Mouse (Mus musculus) liver, embryonic 13.5 days (tissue): ENCODE measurements around the gene Parp4. TPM values are rescaled to one million over a fixed set of nuclear protein-coding genes. Genes with fewer than 3 reads are reported as not detected.

ENCODE experiments used
- ATAC-seq: fragments of 200-750 bp; cut with Nextera tagmentation; 2 replicates; pipeline ENCODE4 v1.8.0; 2017; ENCODE audit warnings: low read depth, mild to moderate bottlenecking, moderate number of reproducible peaks, moderate library complexity
- DNase-seq: peaks from one replicate; pipeline ENCODE4 v3.0.0; 2022
- H3K27ac ChIP-seq: fragments of 300-500 bp; sonication (generic); 2 replicates; pipeline ENCODE4 v1.5.1; 2015; ENCODE audit warnings: moderate library complexity, mild to moderate bottlenecking, inconsistent platforms
- H3K27me3 ChIP-seq: fragments of 300-500 bp; sonication (generic); 2 replicates; pipeline ENCODE4 v1.6.1; 2015; ENCODE audit warnings: mild to moderate bottlenecking, inconsistent platforms
- H3K36me3 ChIP-seq: fragments of 300-500 bp; sonication (generic); 2 replicates; pipeline ENCODE4 v1.6.1; 2015; ENCODE audit warnings: mild to moderate bottlenecking, inconsistent platforms
- H3K4me1 ChIP-seq: fragments of 300-500 bp; sonication (generic); replicated peaks from 2 replicates; pipeline ENCODE4 v1.6.1; 2015; ENCODE audit warnings: inconsistent platforms
- H3K4me2 ChIP-seq: fragments of 300-500 bp; sonication (generic); 2 replicates; pipeline ENCODE4 v1.6.1; 2015; ENCODE audit warnings: inconsistent platforms, mild to moderate bottlenecking, moderate library complexity
- H3K4me3 ChIP-seq: fragments of 300-500 bp; sonication (generic); replicated peaks from 2 replicates; pipeline ENCODE4 v1.5.1; 2015; ENCODE audit warnings: mild to moderate bottlenecking, inconsistent platforms
- H3K9ac ChIP-seq: fragments of 300-500 bp; sonication (generic); 2 replicates; pipeline ENCODE4 v1.6.1; 2015; ENCODE audit warnings: mild to moderate bottlenecking, inconsistent platforms
- H3K9me3 ChIP-seq: fragments of 300-500 bp; sonication (generic); replicated peaks from 2 replicates; pipeline ENCODE4 v1.6.1; 2016; ENCODE audit warnings: inconsistent platforms
- WGBS: fragments of 180-500 bp; shearing (Covaris S2); methylation state at CpG from one replicate; pipeline ENCODE4 v1.1.7; 2015; ENCODE audit not compliant: insufficient replicate concordance; 5-methylcytosine and 5-hydroxymethylcytosine counted together
- polyA plus RNA-seq: library from polyadenylated mRNA; unstranded; fragments of >200 nt; fragmentation: Nextera tagmentation; extraction: Ambion mirVana; gene quantifications from 2 replicates; pipeline ENCODE4 v1.2.1, GENCODE M21; 2015

Gene Parp4
- polyA plus RNA-seq, 1 experiment from 2014 or later = 1.5 TPM

DNA sequence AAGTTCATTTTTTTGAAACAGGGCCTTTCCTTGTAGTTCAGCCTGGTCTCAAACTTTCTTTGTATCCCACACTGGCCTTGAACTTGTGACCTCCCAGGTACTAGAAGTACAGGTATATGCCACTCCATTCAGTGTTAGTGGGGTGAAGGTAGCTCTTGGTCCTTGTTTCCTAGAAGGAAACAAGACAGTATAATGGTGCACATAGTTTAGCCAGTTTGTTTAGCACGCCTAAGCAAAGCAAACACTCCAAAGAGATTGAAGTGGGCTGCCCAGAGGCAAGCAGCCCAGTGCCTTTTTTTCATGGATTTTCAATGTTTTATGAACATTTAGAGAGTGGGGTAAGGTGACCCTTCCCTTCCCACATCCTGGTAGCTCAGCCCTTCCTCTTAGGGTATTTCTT lies 42.1 kb downstream of the Parp4 start:
- no peak for ATAC-seq
- Histone ChIP-seq H3K36me3 (peaks cover 7% of the 10 kb centered on the region), H3K27me3 (no peaks in the 10 kb centered on the region), H3K27ac (no peak overlapping the region), H3K4me2 (no peak overlapping the region), H3K4me1 (no peaks in the 10 kb centered on the region), H3K9me3 (no peaks in the 10 kb centered on the region), H3K9ac (no peak overlapping the region), H3K4me3 (no peak overlapping the region)
- no peak for DNase-seq
- 63% methylated on average over 1 of the region's 1 CpGs for WGBS

DNA sequence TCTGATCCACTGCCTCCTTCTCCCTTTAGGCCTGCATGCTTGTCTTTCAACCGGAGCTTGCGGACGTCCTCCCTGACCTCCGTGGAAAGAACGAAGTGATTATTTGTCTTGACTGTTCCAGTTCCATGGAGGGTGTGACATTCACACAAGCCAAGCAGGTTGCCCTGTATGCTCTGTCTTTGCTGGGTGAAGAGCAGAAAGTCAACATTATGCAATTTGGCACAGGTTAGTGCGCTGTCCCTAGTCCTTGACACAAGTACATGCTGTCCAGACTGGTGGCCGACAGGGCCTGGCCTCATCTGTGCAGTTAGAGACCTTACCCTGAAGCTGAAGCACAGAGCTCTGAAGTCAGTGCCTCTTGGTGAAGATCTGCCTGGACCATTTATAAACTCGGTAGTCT lies 45.0 kb downstream of the Parp4 start:
- Histone ChIP-seq H3K27ac (no peak overlapping the region), H3K36me3 (peaks cover 8% of the 10 kb centered on the region; the same call in 1 of the 2 replicates), H3K9ac (no peak overlapping the region), H3K9me3 (no peaks in the 10 kb centered on the region), H3K4me3 (no peak overlapping the region), H3K27me3 (no peaks in the 10 kb centered on the region), H3K4me2 (no peak overlapping the region), H3K4me1 (no peaks in the 10 kb centered on the region)
- ATAC-seq (peak; percentile 73), DNase-seq (no peak)
- 73% methylated on average over 8 of the region's 8 CpGs for WGBS

DNA sequence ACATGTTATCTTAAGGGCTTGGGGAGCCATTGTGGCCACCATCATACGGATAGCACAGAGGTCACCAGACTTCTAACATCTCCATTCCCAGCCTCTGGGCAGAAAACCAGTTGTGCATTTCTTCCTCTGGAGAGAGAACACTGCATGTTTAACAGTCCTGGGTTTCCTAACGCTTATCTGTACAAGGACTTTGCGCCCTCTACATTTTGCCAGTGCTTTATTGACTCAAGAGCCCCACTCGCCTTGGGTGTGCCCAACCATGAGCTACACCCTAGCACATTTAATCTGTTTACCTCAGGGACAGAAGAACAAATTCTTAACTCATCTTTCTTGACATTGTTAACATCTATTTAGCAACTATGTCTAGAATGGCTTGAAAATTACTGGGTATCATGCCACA lies 50.8 kb downstream of the Parp4 start:
- ATAC-seq = no peak
- no peaks in the 10 kb centered on the region for H3K27me3 ChIP-seq
- no peak overlapping the region for H3K4me2 ChIP-seq
- no peak overlapping the region for H3K9ac ChIP-seq
- H3K9me3 ChIP-seq = no peaks in the 10 kb centered on the region
- DNase-seq = no peak
- no peaks in the 10 kb centered on the region for H3K4me1 ChIP-seq
- 71% methylated on average over 4 of the region's 4 CpGs for WGBS
- H3K36me3 ChIP-seq = peaks cover 12% of the 10 kb centered on the region; the same call in 1 of the 2 replicates
- H3K27ac ChIP-seq = no peak overlapping the region
- no peak overlapping the region for H3K4me3 ChIP-seq

DNA sequence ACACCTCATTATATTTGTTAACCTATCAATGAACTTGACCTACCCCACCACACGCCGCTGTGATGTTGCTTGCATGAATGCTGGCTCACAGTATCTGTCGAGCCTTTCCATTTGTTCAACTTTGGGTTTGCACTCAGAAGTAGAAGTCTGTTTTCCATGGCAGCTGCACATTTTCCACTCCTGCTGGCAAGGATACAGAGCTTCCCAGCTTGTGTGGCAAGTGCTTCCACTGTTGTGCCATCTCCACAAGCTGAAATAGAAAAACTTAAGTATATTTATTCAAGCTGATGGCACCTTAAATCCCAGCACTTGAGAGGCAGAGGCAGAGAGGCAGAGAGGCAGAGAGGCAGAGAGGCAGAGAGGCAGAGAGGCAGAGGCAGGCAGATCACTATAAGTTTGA lies 52.9 kb downstream of the Parp4 start:
- ATAC-seq = no peak
- Histone ChIP-seq H3K4me1 (no peaks in the 10 kb centered on the region), H3K27ac (no peak overlapping the region), H3K36me3 (0 out of 2 replicates have a peak, but pooled peaks cover 12% of the 10 kb centered on the region), H3K4me3 (no peak overlapping the region), H3K27me3 (no peaks in the 10 kb centered on the region), H3K4me2 (no peak overlapping the region), H3K9me3 (no peaks in the 10 kb centered on the region), H3K9ac (no peak overlapping the region)
- WGBS = 80% methylated on average over 3 of the region's 3 CpGs
- DNase-seq = no peak

DNA sequence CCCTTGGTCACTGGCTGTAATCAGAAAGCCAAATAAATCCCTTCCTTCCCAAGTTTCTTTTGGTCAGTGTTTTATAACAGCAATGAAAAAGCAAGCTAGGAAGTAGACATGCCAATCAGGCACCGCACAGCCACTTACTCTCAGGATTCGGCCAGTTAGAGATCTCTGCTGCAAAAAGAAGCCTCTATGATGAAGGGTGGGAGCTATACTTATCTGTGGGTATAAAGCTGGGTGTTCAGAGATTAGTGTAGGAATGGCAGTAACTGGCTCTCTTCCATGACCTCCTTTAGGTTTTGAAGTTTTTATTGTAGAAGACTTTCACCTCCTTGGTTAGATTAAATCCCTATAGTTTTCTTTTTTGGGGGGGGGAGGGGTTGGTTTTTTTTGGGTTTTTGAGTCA lies 55.7 kb downstream of the Parp4 start:
- ATAC-seq = no peak
- no peaks in the 10 kb centered on the region for H3K9me3 ChIP-seq
- WGBS = 64% methylated on average over 2 of the region's 2 CpGs

DNA sequence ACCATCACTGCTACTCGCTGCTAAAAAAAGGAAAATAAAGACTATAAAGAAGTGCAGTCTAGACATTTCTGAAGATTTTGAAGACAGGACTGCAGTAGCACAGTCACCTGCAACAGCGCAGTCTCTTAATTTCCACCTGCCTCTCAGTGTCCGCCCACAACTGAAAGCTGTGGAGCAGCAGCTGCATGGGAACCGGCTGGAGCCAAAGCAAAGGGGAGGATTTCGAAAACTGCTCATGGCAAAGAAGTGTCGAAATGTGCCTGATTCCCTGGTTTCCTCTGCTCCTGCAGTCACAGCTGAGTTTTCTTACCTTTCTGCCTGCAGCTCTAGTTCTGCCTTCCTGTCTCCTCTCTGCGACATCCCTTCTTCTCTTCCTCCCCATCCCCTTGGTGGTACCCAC lies 71.8 kb downstream of the Parp4 start:
- no peaks in the 10 kb centered on the region for H3K4me1 ChIP-seq
- no peak for ATAC-seq
- WGBS = 67% methylated on average over 7 of the region's 7 CpGs
- DNase-seq = no peak
- H3K27ac ChIP-seq = no peak overlapping the region
- no peaks in the 10 kb centered on the region for H3K27me3 ChIP-seq
- H3K9ac ChIP-seq = no peak overlapping the region
- H3K36me3 ChIP-seq = no peaks in the 10 kb centered on the region
- no peaks in the 10 kb centered on the region for H3K9me3 ChIP-seq
- H3K4me3 ChIP-seq = no peak overlapping the region
- H3K4me2 ChIP-seq = no peak overlapping the region

More for the DNA sequence above, 55.7 kb downstream of the Parp4 start:
- Histone ChIP-seq H3K27ac (no peak overlapping the region), H3K9ac (no peak overlapping the region), H3K4me1 (no peaks in the 10 kb centered on the region), H3K27me3 (no peaks in the 10 kb centered on the region), H3K4me2 (no peak overlapping the region), H3K4me3 (no peak overlapping the region), H3K36me3 (0 out of 2 replicates have a peak, but pooled peaks cover 8% of the 10 kb centered on the region)
- no peak for DNase-seq

DNA sequence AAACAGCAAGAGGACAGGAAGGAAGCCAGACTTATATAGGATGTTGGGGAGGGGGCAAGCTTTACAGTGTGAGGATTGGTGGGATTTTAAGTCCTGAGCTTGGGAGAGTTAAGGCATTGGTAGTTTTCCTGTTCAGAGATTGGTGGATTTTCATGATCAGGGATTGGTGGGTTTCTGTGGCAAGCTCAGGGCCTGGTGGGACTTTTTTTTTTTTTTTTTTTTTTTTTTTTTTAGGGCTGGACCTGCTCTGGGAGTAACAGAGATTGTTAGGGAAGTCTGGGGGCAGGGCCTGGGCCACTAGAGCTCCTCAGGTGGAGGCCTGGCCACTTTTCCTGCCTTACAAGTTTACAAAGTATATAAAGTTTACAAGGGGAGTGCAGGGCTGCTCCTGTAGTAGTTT lies 74.0 kb downstream of the Parp4 start:
- H3K9ac ChIP-seq = no peak overlapping the region
- peaks cover 9% of the 10 kb centered on the region for H3K36me3 ChIP-seq
- H3K4me2 ChIP-seq = no peak overlapping the region
- no peaks in the 10 kb centered on the region for H3K9me3 ChIP-seq
- H3K4me1 ChIP-seq = no peaks in the 10 kb centered on the region
- no peak for ATAC-seq
- DNase-seq = no peak
- no peak overlapping the region for H3K4me3 ChIP-seq
- no peak overlapping the region for H3K27ac ChIP-seq
- H3K27me3 ChIP-seq = no peaks in the 10 kb centered on the region

DNA sequence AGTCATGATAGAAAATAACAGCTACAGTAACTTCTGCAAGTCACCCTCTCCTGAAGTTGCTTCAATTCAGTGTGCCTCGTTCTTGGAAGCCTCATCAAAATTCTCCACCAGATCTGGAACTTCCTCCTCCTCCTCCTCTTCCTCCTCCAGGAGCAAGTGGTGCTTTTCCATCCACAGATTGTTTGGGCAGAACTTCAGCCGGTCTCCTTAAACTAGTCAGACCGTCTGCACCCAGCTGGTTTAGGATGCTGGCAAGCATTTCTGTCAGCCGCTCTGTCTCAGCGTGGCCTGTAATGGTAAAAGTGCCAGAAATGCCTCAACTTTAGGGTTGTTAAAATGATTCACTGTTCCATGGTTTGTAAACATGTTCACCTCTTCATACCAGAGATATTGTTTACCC lies 90.2 kb downstream of the Parp4 start:
- no peak overlapping the region for H3K9ac ChIP-seq
- no peak overlapping the region for H3K27ac ChIP-seq
- H3K4me2 ChIP-seq = no peak overlapping the region
- no peaks in the 10 kb centered on the region for H3K27me3 ChIP-seq
- no peak for ATAC-seq
- no peaks in the 10 kb centered on the region for H3K9me3 ChIP-seq
- no peaks in the 10 kb centered on the region for H3K36me3 ChIP-seq
- H3K4me3 ChIP-seq = no peak overlapping the region
- H3K4me1 ChIP-seq = peaks cover 22% of the 10 kb centered on the region
- 71% methylated on average over 5 of the region's 5 CpGs for WGBS
- DNase-seq = no peak

DNA sequence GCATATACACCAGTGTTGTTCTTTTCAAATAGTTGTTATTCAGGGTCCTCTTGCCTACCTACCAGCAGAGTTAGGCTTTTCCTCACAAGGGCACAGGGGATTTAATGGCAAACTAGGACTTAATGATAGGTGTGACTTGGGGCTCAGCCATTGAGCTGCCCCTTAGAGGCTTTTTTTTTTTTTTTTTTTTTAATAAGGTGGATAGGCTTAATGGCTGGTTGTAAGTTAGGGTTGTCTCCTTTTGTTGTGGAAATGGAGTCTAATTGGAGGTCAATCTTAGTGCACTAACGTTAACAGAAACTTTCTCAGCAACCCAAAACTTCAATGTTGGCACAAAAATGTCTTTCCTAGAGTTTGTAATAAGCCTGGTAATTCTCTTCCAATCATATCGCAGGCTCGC lies 91.5 kb downstream of the Parp4 start:
- Histone ChIP-seq H3K9me3 (no peaks in the 10 kb centered on the region), H3K4me2 (peak overlapping the region; percentile 71), H3K36me3 (0 out of 2 replicates have a peak, but pooled peaks cover 3% of the 10 kb centered on the region), H3K4me3 (peak overlapping the region; percentile 91), H3K27ac (no peak overlapping the region), H3K9ac (no peak overlapping the region; the same call in 1 of the 2 replicates), H3K27me3 (no peaks in the 10 kb centered on the region), H3K4me1 (peaks cover 22% of the 10 kb centered on the region)
- ATAC-seq (no peak), DNase-seq (no peak)
- 78% methylated on average over 3 of the region's 3 CpGs for WGBS

DNA sequence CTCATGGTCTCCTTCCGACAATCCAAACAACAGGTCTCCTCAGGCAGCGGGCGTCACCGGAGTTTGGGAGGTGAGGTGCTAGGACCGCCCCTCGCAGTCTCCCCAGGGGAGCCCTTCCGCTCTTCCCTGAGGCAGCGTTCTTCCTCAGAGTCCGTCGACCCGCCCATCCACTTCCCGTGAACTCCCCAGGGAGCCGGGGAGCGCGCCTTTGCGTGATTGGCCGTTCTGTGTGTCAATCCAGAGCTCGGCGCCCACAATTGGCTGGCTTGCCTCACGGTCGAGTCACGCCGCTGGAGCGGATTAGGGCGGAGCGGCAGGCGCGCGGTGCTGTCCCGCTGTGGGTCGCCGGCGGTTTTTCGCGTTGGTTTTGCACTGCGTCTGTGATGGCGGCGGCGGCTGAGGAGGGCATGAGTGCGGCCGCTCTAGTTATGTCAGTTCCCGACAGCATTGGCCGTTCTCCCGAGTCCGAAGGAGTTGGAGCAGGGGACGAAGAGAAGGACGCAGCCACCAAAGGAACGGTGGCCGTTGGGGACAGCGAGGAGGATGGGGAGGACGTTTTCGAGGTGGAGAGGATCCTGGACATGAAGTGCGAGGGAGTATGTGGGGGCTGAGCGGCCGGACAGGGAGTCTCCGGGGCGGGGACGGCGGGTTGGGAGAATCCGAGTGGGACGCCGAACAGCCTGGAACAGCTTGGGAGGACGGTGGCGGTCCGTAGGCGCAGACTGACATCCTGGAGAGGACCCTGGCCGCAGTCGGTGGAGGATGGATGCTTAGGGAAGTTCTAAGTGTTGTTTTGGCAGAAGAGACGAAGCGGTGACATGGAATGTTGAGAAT lies 92.8 kb downstream of the Parp4 start, which contains the start of gene Mphosph8:
Gene Mphosph8, plus strand, starts transcription at position 280 of the 834 bp plus-strand sequence.
- peak; percentile 99 for ATAC-seq
- Histone ChIP-seq H3K4me1 (peaks cover 22% of the 10 kb centered on the region), H3K4me2 (peak within 1 kb of the TSS; percentile 86), H3K36me3 (peaks cover 9% of the 10 kb centered on the region), H3K27me3 (no peaks in the 10 kb centered on the region), H3K27ac (peak within 1 kb of the TSS; percentile 92), H3K9me3 (no peaks in the 10 kb centered on the region), H3K9ac (peak within 1 kb of the TSS; percentile 92), H3K4me3 (peak within 1 kb of the TSS; percentile 91)
- peak; percentile 99 for DNase-seq
- under 1% methylated on average over 70 of the region's 70 CpGs for WGBS

DNA sequence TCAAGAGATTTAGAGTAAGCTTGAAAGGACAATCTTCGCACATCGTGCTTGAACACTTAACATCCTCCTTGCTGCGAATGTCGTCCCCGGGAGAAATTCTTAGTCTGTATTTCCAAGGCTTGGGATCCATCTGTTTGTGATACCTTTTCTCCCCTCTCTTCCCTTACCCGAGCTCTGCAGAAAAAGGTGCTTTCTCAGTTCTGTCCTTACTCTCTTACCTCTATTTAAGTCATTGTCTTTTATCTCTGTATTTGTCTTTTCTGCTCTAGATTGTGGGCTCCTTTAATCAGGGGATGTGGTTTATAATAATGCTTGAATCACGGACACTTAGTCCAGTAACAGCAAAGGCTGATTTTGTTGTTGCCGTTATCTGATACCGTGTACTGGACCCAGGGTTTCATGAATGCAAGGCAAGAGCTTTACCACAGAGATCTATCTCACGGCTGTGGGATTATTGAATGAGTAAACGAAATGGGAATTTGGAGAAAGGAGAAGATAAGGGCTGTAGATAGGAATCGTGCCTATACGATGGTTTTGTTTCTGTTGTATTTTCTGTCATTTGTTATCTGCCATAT lies 93.7 kb downstream of the Parp4 start:
- ATAC-seq = no peak

More for the DNA sequence above, 93.7 kb downstream of the Parp4 start:
- H3K9ac ChIP-seq = peak overlapping the region; percentile 92
- peak overlapping the region; percentile 86 for H3K4me2 ChIP-seq
- H3K27ac ChIP-seq = peak overlapping the region; percentile 92; the same call in 1 of the 2 replicates
- peaks cover 22% of the 10 kb centered on the region for H3K4me1 ChIP-seq
- no peak for DNase-seq
- H3K36me3 ChIP-seq = peaks cover 11% of the 10 kb centered on the region
- H3K9me3 ChIP-seq = no peaks in the 10 kb centered on the region
- WGBS = 2% methylated on average over 13 of the region's 13 CpGs
- H3K27me3 ChIP-seq = no peaks in the 10 kb centered on the region
- peak overlapping the region; percentile 91 for H3K4me3 ChIP-seq
